Mouse (Mus musculus) heart, embryonic 14.5 days (tissue): ENCODE results near the gene Golph3l. TPM values are rescaled to one million over a fixed set of nuclear protein-coding genes. Genes with fewer than 3 reads are reported as not detected.
"Not testable (repeated sequence)": the region's sequence is repeated elsewhere in the genome, so short reads cannot be mapped to it uniquely, and the experiment has no call there.

Experiments
- ATAC-seq: fragments of 200-750 bp; cut with Nextera tagmentation; 2 replicates; pipeline ENCODE4 v1.8.0; 2017; ENCODE audit warnings: low read depth, moderate TSS enrichment; ENCODE audit not compliant: insufficient number of reproducible peaks, insufficient read depth, low FRiP score
- H3K27ac ChIP-seq, 2 experiments: fragments of 200-500 bp in 1 of 2; fragments of 300-500 bp in 1 of 2; sonication (generic) in 1 of 2; replicated peaks in 1 of 2; 2 replicates each; pipeline ENCODE4 v1.5.1; 2012 to 2014; ENCODE audit warnings: low read depth in 2 of 2, low read length in 2 of 2, control low read depth in 1 of 2, mild to moderate bottlenecking in 1 of 2, mixed read lengths in 1 of 2; ENCODE audit not compliant: control insufficient read depth in 1 of 2, insufficient read depth in 1 of 2
- H3K27me3 ChIP-seq: fragments of 300-500 bp; sonication (generic); 2 replicates; pipeline ENCODE4 v1.6.1; 2014; ENCODE audit warnings: mild to moderate bottlenecking, low read length, control low read depth; ENCODE audit not compliant: control insufficient read depth, insufficient read depth
- H3K36me3 ChIP-seq: fragments of 300-500 bp; sonication (generic); 2 replicates; pipeline ENCODE4 v1.6.1; 2014; ENCODE audit warnings: mild to moderate bottlenecking, control low read depth, low read length, mixed read lengths; ENCODE audit not compliant: control insufficient read depth, insufficient read depth
- H3K4me1 ChIP-seq, 2 experiments: fragments of 200-500 bp in 1 of 2; fragments of 300-500 bp in 1 of 2; sonication (generic) in 1 of 2; 2 replicates each; pipeline ENCODE4 v1.6.1; 2012 to 2014; ENCODE audit warnings: low read length in 2 of 2, control low read depth in 1 of 2, mixed read lengths in 1 of 2; ENCODE audit not compliant: control insufficient read depth in 2 of 2, insufficient read depth in 2 of 2
- H3K4me2 ChIP-seq: fragments of 300-500 bp; sonication (generic); 2 replicates; pipeline ENCODE4 v1.6.1; 2014; ENCODE audit warnings: mild to moderate bottlenecking, low read length
- H3K4me3 ChIP-seq, 2 experiments: fragments of 200-500 bp in 1 of 2; fragments of 300-500 bp in 1 of 2; sonication (generic) in 1 of 2; 2 replicates each; pipeline ENCODE4 v1.5.1; 2012 to 2014; ENCODE audit warnings: low read length in 2 of 2, mild to moderate bottlenecking in 2 of 2, control low read depth in 1 of 2, low read depth in 1 of 2, moderate library complexity in 1 of 2; ENCODE audit not compliant: control insufficient read depth in 1 of 2, insufficient read depth in 1 of 2
- H3K9ac ChIP-seq: fragments of 300-500 bp; sonication (generic); 2 replicates; pipeline ENCODE4 v1.6.1; 2014; ENCODE audit warnings: mild to moderate bottlenecking, low read length
- H3K9me3 ChIP-seq: fragments of 300-500 bp; sonication (generic); 2 replicates; pipeline ENCODE4 v1.6.1; 2016; ENCODE audit warnings: low read length, control low read depth; ENCODE audit not compliant: control insufficient read depth
- WGBS: fragments of 180-500 bp; shearing (Covaris S2); extraction: QIAGEN DNeasy Blood & Tissue Kit; methylation state at CpG from one replicate; pipeline ENCODE4 v1.1.7; 2014; 5-methylcytosine and 5-hydroxymethylcytosine counted together
- polyA plus RNA-seq: library from polyadenylated mRNA; unstranded; fragments of >200 nt; fragmentation: Nextera tagmentation; extraction: Ambion mirVana; gene quantifications from 2 replicates; pipeline ENCODE4 v1.2.1, GENCODE M21; 2014

Golph3l gene
- polyA plus RNA-seq, 1 experiment from 2014 or later, result 26.9 TPM

DNA sequence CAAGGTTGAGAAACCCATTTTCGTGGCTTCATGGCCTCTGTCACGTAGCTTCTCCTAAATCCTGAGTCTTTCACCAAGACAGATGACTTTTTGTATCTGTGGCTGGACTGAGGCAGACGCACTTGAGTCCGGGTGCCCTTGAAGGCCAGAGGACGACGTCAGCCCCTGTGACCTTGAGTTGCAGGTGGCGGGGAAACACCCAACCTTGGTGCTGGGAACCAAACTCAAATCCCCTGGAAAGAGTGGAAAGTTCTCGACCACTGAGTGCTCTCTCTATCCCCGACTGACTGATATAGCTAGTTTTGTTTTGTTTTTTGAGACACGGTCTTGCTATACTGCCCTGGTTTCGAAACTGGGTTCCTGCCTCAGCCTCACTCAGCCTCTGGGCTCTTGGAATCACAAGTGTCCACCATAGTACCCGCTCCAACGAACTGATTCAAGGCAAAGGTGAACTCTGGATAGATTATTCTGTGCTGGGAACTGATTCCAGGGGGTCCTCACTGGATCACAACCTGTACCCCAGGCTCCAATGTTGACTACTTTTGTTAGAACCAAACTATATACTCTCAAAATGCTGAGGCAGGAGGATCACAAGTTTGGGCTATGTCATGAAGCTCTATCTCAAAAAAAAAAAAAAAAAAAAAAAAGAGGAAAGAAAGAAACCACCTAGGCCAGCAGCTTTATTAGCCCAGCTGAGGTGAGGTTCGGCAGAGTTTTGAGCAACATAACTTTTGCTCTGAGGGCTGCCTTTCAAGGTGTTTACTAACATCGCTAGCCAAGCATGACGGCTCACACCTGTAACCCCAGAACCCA, 62.9 kb downstream of the Golph3l start:
- peak overlapping the region; percentile 71 to 83 for H3K27ac ChIP-seq
- WGBS, result 89% methylated on average over 16 of the region's 16 CpGs
- H3K27me3 ChIP-seq, result no peaks in the 10 kb centered on the region
- no peak overlapping the region for H3K4me2 ChIP-seq
- H3K9ac ChIP-seq, result no peak overlapping the region
- no peaks in the 10 kb centered on the region for H3K36me3 ChIP-seq
- no peak overlapping the region for H3K4me3 ChIP-seq
- H3K4me1 ChIP-seq, result peaks cover 14 to 18% of the 10 kb centered on the region in 2 experiments
- H3K9me3 ChIP-seq, result no peaks in the 10 kb centered on the region
- ATAC-seq, result no peak

GRCm38 (mm10) chr3:95652204-95652811, 63.6 kb downstream of the Golph3l start:
- peaks cover 14 to 18% of the 10 kb centered on the region in 2 experiments for H3K4me1 ChIP-seq
- no peak overlapping the region for H3K4me3 ChIP-seq
- H3K9me3 ChIP-seq, result no peaks in the 10 kb centered on the region
- H3K27me3 ChIP-seq, result no peaks in the 10 kb centered on the region
- no peaks in the 10 kb centered on the region for H3K36me3 ChIP-seq
- H3K9ac ChIP-seq, result no peak overlapping the region
- no peak for ATAC-seq
- no peak overlapping the region for H3K4me2 ChIP-seq
- 72% methylated on average over 7 of the region's 7 CpGs for WGBS
- H3K27ac ChIP-seq, result no peak overlapping the region

DNA sequence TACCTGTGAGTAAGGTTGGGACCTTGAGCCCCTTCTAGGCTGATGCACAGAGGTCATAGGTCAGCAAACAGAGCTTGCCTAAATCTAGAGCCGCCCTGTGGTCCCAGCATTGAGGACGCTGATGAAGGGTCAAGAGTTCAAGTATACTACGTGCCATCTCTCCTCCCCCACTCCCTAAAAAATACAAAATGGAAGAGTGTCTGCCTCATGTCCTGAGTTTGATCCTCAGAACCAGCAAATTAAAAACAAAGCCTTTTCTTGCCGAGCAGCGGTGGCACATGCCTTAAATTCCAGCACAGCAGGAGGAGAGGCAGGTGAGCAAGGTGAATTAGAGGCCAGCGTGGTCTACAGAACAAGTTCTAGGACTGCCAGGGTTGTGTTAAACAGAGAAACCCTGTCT, 64.1 kb downstream of the Golph3l start:
- ATAC-seq, result no peak
- WGBS, result 36% methylated on average over 6 of the region's 6 CpGs

DNA sequence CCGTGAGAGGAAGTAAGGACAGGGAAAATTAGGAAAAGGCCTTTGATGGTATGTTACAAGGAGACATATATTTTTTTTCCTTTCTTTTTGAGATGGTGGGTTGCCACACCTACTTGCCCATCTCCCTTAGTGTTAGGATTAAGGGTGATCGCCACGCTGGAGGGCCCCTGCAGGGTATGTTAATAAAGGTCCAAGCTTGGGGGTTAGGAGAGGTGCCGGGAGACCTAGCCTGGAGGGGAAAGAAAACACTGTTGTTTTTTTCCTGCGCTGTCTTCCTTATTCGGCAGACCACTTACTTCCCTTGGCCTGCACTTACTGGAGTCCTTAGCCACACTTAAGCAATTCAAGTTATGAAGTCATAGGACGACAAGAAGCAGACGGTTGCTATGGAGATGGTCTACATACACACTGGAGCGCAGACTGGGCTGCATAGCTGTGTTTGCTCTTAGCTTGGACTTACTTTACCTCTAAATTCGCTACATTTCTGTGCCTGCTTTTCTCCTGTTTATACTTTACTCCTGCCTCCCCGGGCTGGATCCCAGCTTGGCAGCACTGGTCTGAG, 64.8 kb downstream of the Golph3l start:
- Histone ChIP-seq H3K4me3 (no peak overlapping the region), H3K4me2 (no peak overlapping the region), H3K27ac (peak overlapping the region; percentile 19 to 31; a peak in 2 of 4 replicates), H3K27me3 (no peaks in the 10 kb centered on the region), H3K9ac (peak overlapping the region; percentile 9; the same call in 1 of the 2 replicates), H3K4me1 (peaks cover 14 to 18% of the 10 kb centered on the region in 2 experiments), H3K9me3 (no peaks in the 10 kb centered on the region), H3K36me3 (no peaks in the 10 kb centered on the region)
- ATAC-seq, result no peak
- WGBS, result 15% methylated on average over 11 of the region's 11 CpGs

More for the DNA sequence above, 64.1 kb downstream of the Golph3l start:
- Histone ChIP-seq H3K4me1 (peaks cover 14 to 18% of the 10 kb centered on the region in 2 experiments), H3K9me3 (no peaks in the 10 kb centered on the region), H3K27ac (no peak overlapping the region), H3K9ac (no peak overlapping the region), H3K4me3 (no peak overlapping the region), H3K27me3 (no peaks in the 10 kb centered on the region), H3K4me2 (no peak overlapping the region), H3K36me3 (no peaks in the 10 kb centered on the region)

DNA sequence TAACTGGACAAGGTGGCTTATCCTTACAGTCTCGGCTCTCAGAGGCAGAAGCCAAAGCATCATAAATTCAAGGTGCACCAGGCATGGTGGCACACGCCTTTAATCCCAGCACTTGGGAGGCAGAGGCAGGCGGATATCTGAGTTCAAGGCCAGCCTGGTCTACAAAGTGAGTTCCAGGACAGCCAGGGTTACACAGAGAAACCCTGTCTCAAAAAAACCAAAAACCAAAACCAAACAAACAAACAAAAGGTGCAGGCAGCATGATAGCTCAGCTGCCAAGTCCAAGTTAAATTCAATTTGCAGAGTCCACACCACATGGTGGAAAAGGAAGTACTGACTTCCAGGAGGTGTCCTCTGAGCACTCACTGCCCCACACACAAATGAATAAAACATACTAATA, 65.6 kb downstream of the Golph3l start:
- not testable (repeated sequence) for H3K9ac ChIP-seq, H3K9me3 ChIP-seq, H3K4me2 ChIP-seq, H3K36me3 ChIP-seq, H3K27me3 ChIP-seq, H3K27ac ChIP-seq, H3K4me3 ChIP-seq, ATAC-seq
- 81% methylated on average over 3 of the region's 3 CpGs for WGBS
- H3K4me1 ChIP-seq, result peaks cover 14 to 18% of the 10 kb centered on the region in 2 experiments

DNA sequence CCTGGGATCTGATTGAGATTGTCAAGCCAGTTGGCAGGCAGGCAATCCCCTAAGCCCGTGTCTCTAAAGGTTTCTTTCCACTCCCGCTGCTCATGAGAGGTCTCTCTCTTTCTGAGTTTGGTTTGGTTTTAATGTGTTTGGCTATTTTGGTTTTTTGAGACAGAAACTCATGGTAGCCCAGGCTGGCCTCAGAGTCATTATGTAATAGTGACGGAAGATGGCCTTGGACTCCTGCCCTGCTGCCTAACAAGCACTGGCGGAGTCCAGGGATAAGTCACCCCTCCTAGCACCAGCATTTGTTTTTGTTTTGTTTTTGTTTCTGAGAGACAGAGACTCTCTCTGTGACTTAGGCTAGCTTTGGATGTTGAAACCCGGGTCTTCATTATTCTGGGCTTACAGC, 66.7 kb downstream of the Golph3l start:
- no peak overlapping the region for H3K27ac ChIP-seq
- H3K4me3 ChIP-seq, result no peak overlapping the region
- no peaks in the 10 kb centered on the region for H3K27me3 ChIP-seq
- H3K9me3 ChIP-seq, result no peaks in the 10 kb centered on the region
- WGBS, result 90% methylated on average over 5 of the region's 5 CpGs
- H3K9ac ChIP-seq, result no peak overlapping the region
- H3K4me2 ChIP-seq, result no peak overlapping the region
- H3K4me1 ChIP-seq, result peaks cover 10 to 16% of the 10 kb centered on the region in 2 experiments
- no peak for ATAC-seq
- H3K36me3 ChIP-seq, result peaks cover 7% of the 10 kb centered on the region

DNA sequence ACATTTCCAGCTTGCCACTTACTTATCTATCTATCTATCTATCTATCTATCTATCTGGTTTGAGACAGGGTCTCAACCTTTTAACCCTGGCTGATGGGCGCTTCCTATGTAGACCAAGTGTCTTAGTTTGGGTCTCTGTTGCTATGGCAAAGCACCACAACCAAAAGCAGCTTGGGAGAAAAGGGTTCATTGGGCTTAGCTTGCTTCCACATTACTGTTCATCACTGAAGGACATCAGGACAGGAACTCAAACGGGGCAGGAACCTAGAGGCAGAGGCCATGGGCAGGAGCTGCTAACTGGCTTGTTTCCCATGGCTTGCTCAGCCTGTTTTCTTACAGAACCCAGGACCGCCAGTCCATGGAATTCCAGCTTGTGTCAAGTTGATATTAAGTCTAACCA, 68.4 kb downstream of the Golph3l start:
- Histone ChIP-seq H3K9ac (no peak overlapping the region), H3K36me3 (peaks cover 22% of the 10 kb centered on the region), H3K9me3 (no peaks in the 10 kb centered on the region), H3K4me3 (no peak overlapping the region), H3K4me2 (no peak overlapping the region), H3K4me1 (peaks cover 5 to 19% of the 10 kb centered on the region in 2 experiments), H3K27ac (no peak overlapping the region), H3K27me3 (no peaks in the 10 kb centered on the region)
- ATAC-seq, result no peak
- 86% methylated on average over 3 of the region's 3 CpGs for WGBS
